Mouse (Mus musculus): ENCODE results near the gene Nat14. TPM values are rescaled to one million over a fixed set of nuclear protein-coding genes. Genes with fewer than 3 reads are reported as not detected.

The Nat14 gene
- polyA plus RNA-seq, 1 experiment from 2014 or later = 4.9 TPM

GRCm38 (mm10) chr7:4971710-4972109 lies 49.9 kb downstream of the Nat14 start:
- DNase-seq (ENCODE audit: low spot score) = no peak
- Histone ChIP-seq H3K4me1 (peaks cover 3% of the 10 kb centered on the region; the same call in 1 of the 2 replicates), H3K36me3 (no peaks in the 10 kb centered on the region), H3K4me3 (no peak overlapping the region), H3K9me3 (replicated peaks) (no peaks in the 10 kb centered on the region), H3K27ac (no peak overlapping the region), H3K27me3 (ENCODE audit: low read depth, poor library complexity, severe bottlenecking) (no peaks in the 10 kb centered on the region)
- WGBS = 16% methylated on average over 7 of the region's 7 CpGs

GRCm38 (mm10) chr7:4972321-4973047 lies 50.7 kb downstream of the Nat14 start:
- DNase-seq (ENCODE audit: low spot score) = no peak
- Histone ChIP-seq H3K36me3 (no peaks in the 10 kb centered on the region), H3K4me3 (no peak overlapping the region), H3K27ac (no peak overlapping the region), H3K4me1 (peaks cover 3% of the 10 kb centered on the region; the same call in 1 of the 2 replicates), H3K9me3 (replicated peaks) (no peaks in the 10 kb centered on the region), H3K27me3 (ENCODE audit: low read depth, poor library complexity, severe bottlenecking) (no peaks in the 10 kb centered on the region)
- WGBS = 82% methylated on average over 18 of the region's 18 CpGs

Other genes with a start within 250 kb of the Nat14 start
- 123 and 130 TPM in 2 replicates for gene Hspbp1, start 237.0 kb upstream of the Nat14 start, polyA plus RNA-seq (2016; fragmentation: Nextera tagmentation; extraction: Ambion mirVana)
- 1.3 TPM in 2 replicates for gene Brsk1, start 231.4 kb upstream of the Nat14 start, polyA plus RNA-seq (2016; fragmentation: Nextera tagmentation; extraction: Ambion mirVana)
- gene Tmem150b, start 196.8 kb upstream of the Nat14 start, polyA plus RNA-seq (2016; fragmentation: Nextera tagmentation; extraction: Ambion mirVana) = 0.13 TPM in 1 of 2 replicates, not detected in the other
- gene Kmt5c, start 181.9 kb upstream of the Nat14 start, polyA plus RNA-seq (2016; fragmentation: Nextera tagmentation; extraction: Ambion mirVana) = 88.9 and 100 TPM in 2 replicates
- gene Cox6b2, start 168.9 kb upstream of the Nat14 start, polyA plus RNA-seq (2016; fragmentation: Nextera tagmentation; extraction: Ambion mirVana) = 36.7 and 51.5 TPM in 2 replicates
- gene Fam71e2, start 150.7 kb upstream of the Nat14 start, polyA plus RNA-seq (2016; fragmentation: Nextera tagmentation; extraction: Ambion mirVana) = not detected in 2 replicates
- gene Il11, start 139.2 kb upstream of the Nat14 start, polyA plus RNA-seq (2016; fragmentation: Nextera tagmentation; extraction: Ambion mirVana) = 0.09 TPM in 1 of 2 replicates, not detected in the other
- gene Tmem190, start 139.1 kb upstream of the Nat14 start, polyA plus RNA-seq (2016; fragmentation: Nextera tagmentation; extraction: Ambion mirVana) = not detected in 2 replicates
- 4.8 and 5.8 TPM in 2 replicates for gene Tmem238, start 132.4 kb upstream of the Nat14 start, polyA plus RNA-seq (2016; fragmentation: Nextera tagmentation; extraction: Ambion mirVana)
- 396 and 427 TPM in 2 replicates for gene Rpl28, start 129.2 kb upstream of the Nat14 start, polyA plus RNA-seq (2016; fragmentation: Nextera tagmentation; extraction: Ambion mirVana)
- 500 and 550 TPM in 2 replicates for gene Ube2s, start 109.4 kb upstream of the Nat14 start, polyA plus RNA-seq (2016; fragmentation: Nextera tagmentation; extraction: Ambion mirVana)
- 0.16 and 0.18 TPM in 2 replicates for gene Shisa7, start 77.3 kb upstream of the Nat14 start, polyA plus RNA-seq (2016; fragmentation: Nextera tagmentation; extraction: Ambion mirVana)
- gene Isoc2b, start 51.8 kb upstream of the Nat14 start, polyA plus RNA-seq (2016; fragmentation: Nextera tagmentation; extraction: Ambion mirVana) = 2.6 and 3.1 TPM in 2 replicates
- gene Isoc2a, start 44.9 kb upstream of the Nat14 start, polyA plus RNA-seq (2016; fragmentation: Nextera tagmentation; extraction: Ambion mirVana) = 0.46 and 0.64 TPM in 2 replicates
- gene Gm36210, start 15.5 kb upstream of the Nat14 start, polyA plus RNA-seq (2016; fragmentation: Nextera tagmentation; extraction: Ambion mirVana) = not detected in 2 replicates
- gene Zfp628, start 6.8 kb upstream of the Nat14 start, polyA plus RNA-seq (2016; fragmentation: Nextera tagmentation; extraction: Ambion mirVana) = 4.2 and 5.1 TPM in 2 replicates
- gene Ssc5d, start 3.8 kb downstream of the Nat14 start, polyA plus RNA-seq (2016; fragmentation: Nextera tagmentation; extraction: Ambion mirVana) = 0.95 and 2.0 TPM in 2 replicates
- gene Sbk2, start 42.4 kb downstream of the Nat14 start, polyA plus RNA-seq (2016; fragmentation: Nextera tagmentation; extraction: Ambion mirVana) = 0.10 and 0.18 TPM in 2 replicates
- not detected in 2 replicates for gene Sbk3, start 49.1 kb downstream of the Nat14 start, polyA plus RNA-seq (2016; fragmentation: Nextera tagmentation; extraction: Ambion mirVana)
- 21.9 and 28.3 TPM in 2 replicates for gene Zfp579, start 74.1 kb downstream of the Nat14 start, polyA plus RNA-seq (2016; fragmentation: Nextera tagmentation; extraction: Ambion mirVana)
- 8.2 and 9.0 TPM in 2 replicates for gene Zfp524, start 92.4 kb downstream of the Nat14 start, polyA plus RNA-seq (2016; fragmentation: Nextera tagmentation; extraction: Ambion mirVana)
- 64.8 and 68.3 TPM in 2 replicates for gene Fiz1, start 92.7 kb downstream of the Nat14 start, polyA plus RNA-seq (2016; fragmentation: Nextera tagmentation; extraction: Ambion mirVana)
- gene Gm44973, start 93.5 kb downstream of the Nat14 start, polyA plus RNA-seq (2016; fragmentation: Nextera tagmentation; extraction: Ambion mirVana) = 2.0 TPM in 1 of 2 replicates, not detected in the other
- 7.5 and 7.7 TPM in 2 replicates for gene Zfp865, start 98.3 kb downstream of the Nat14 start, polyA plus RNA-seq (2016; fragmentation: Nextera tagmentation; extraction: Ambion mirVana)
- 5.5 and 9.0 TPM in 2 replicates for gene Ccdc106, start 98.5 kb downstream of the Nat14 start, polyA plus RNA-seq (2016; fragmentation: Nextera tagmentation; extraction: Ambion mirVana)
- not detected in 2 replicates for gene 4632433K11Rik, start 112.1 kb downstream of the Nat14 start, polyA plus RNA-seq (2016; fragmentation: Nextera tagmentation; extraction: Ambion mirVana)
- gene Zfp784, start 116.4 kb downstream of the Nat14 start, polyA plus RNA-seq (2016; fragmentation: Nextera tagmentation; extraction: Ambion mirVana) = 2.5 and 4.0 TPM in 2 replicates
- gene Zfp580, start 129.5 kb downstream of the Nat14 start, polyA plus RNA-seq (2016; fragmentation: Nextera tagmentation; extraction: Ambion mirVana) = 30.1 and 34.3 TPM in 2 replicates
- 202 and 203 TPM in 2 replicates for gene U2af2, start 140.1 kb downstream of the Nat14 start, polyA plus RNA-seq (2016; fragmentation: Nextera tagmentation; extraction: Ambion mirVana)
- gene Epn1, start 158.2 kb downstream of the Nat14 start, polyA plus RNA-seq (2016; fragmentation: Nextera tagmentation; extraction: Ambion mirVana) = 64.5 and 69.1 TPM in 2 replicates
- gene Rfpl4, start 194.9 kb downstream of the Nat14 start, polyA plus RNA-seq (2016; fragmentation: Nextera tagmentation; extraction: Ambion mirVana) = not detected in 2 replicates
- 0.20 and 0.53 TPM in 2 replicates for gene Rasl2-9, start 203.9 kb downstream of the Nat14 start, polyA plus RNA-seq (2016; fragmentation: Nextera tagmentation; extraction: Ambion mirVana)
- gene Vmn1r55, start 227.6 kb downstream of the Nat14 start, polyA plus RNA-seq (2016; fragmentation: Nextera tagmentation; extraction: Ambion mirVana) = 0.05 TPM in 1 of 2 replicates, not detected in the other